ENCODE assay signal across 13 mouse cellular contexts in genomic region chrX:158613607-158614006, GRCm38 (mm10).
A peak's percentile ranks its signal among the peaks of the same experiment; 100 is the strongest.
DNase-seq lines count a peak whose midpoint lies in the region; ATAC-seq and TF ChIP-seq lines count a peak whose summit lies in the region.
"Had no signal": no experiment of that assay in that cellular context is flagged by ENCODE, and none has a peak within 500 bp of the region (broad histone marks: within the 10 kb centered on the region; RNA-seq: fewer than 3 reads in every experiment).

No protein-coding gene starts in this region.

- no peaks in the 10 kb centered on the region for H3K4me1 ChIP-seq in ES-E14 (ENCODE audit: control insufficient read depth in 2 of 2, insufficient read depth in 2 of 2, low read length in 2 of 2, poor library complexity in 1 of 2)
- H3K4me1 ChIP-seq: kidney, embryonic 15.5 days; liver, embryonic 13.5 days had no signal

- H3K9me3 ChIP-seq in ES-E14 (ENCODE audit: control insufficient read depth, insufficient read depth, low read depth, low read length): no peaks in the 10 kb centered on the region
- H3K9me3 ChIP-seq: kidney, embryonic 15.5 days; liver, embryonic 13.5 days had no signal

- intact Hi-C loops in left cerebral cortex, postnatal 14 days (cut with DNase I): loop anchor here (5.0 to 10.0 kb wide), 2 partner anchors 244 to 569 kb away; partner anchors contain the start of gene Cnksr2
- intact Hi-C loops in left cerebral cortex, postnatal 10 days (cut with DNase I): loop anchor here (5.0 to 10.0 kb wide), 2 partner anchors 241 to 571 kb away; partner anchors contain the start of gene Cnksr2

- H3K9ac ChIP-seq in ES-E14 (ENCODE audit: insufficient read depth, low read depth, low read length, poor library complexity, severe bottlenecking): no peak overlapping the region
- H3K9ac ChIP-seq: kidney, embryonic 15.5 days; liver, embryonic 13.5 days had no signal

- 0 out of 2 replicates have a peak, but pooled peaks have one; percentile 6 for ATAC-seq in frontal cortex, adult (ENCODE audit: low TSS enrichment)
- ATAC-seq: CD4-positive, CD25-positive, alpha-beta regulatory T cell, adult 4 months had no signal

- no peak overlapping the region for H3K4me3 ChIP-seq in ES-E14 (ENCODE audit: insufficient read depth in 1 of 2, low read depth in 1 of 2, low read length in 2 of 2, poor library complexity in 1 of 2, severe bottlenecking in 1 of 2)
- H3K4me3 ChIP-seq: kidney, embryonic 15.5 days; liver, embryonic 13.5 days had no signal

- no peak overlapping the region for H3K27ac ChIP-seq in ES-E14 (ENCODE audit: insufficient read depth, low read depth, low read length, poor library complexity, severe bottlenecking)
- H3K27ac ChIP-seq: kidney, embryonic 15.5 days; liver, embryonic 13.5 days had no signal

- no peaks in the 10 kb centered on the region for H3K36me3 ChIP-seq in ES-E14 (ENCODE audit: control insufficient read depth, insufficient read depth, low read length, poor library complexity, severe bottlenecking)
- H3K36me3 ChIP-seq: kidney, embryonic 15.5 days; liver, embryonic 13.5 days had no signal

- DNase-seq in frontal cortex, postnatal 36 days (ENCODE audit: low spot score in 2 of 2): no peak
- DNase-seq in left cerebral cortex, postnatal 14 days (ENCODE audit: low spot score in 2 of 2): peak; percentile 6 to 24
- DNase-seq in left cerebral cortex, postnatal 10 days (ENCODE audit: extremely low spot score in 1 of 2, low spot score in 2 of 2): no peak
- DNase-seq in ES-E14 (ENCODE audit: low read depth, low spot score): peak; percentile 0
- peak; percentile 3 for DNase-seq in forelimb bud, embryonic 11.5 days (ENCODE audit: low read depth, low spot score)
- DNase-seq in thymus, postnatal 14 days: no peak
- no peak for DNase-seq in cerebellum, adult 8-10 months
- DNase-seq: gastrocnemius, postnatal 14 days; liver, embryonic 13.5 days; thymus, postnatal 4 days had no signal

- in situ Hi-C loops in ES-E14 (cut with MboI; ENCODE audit: low sequenced_read_pairs in 2 of 2, unreplicated experiment in 2 of 2): no loop called here

TF ChIP-seq in ES-E14, 5 proteins besides CTCF, POLR2A, EP300 and RAD21:
- TF ChIP-seq MAFK (IDR thresholded peaks at IDR 0.05; ENCODE audit: insufficient read depth, low read depth, low read length) (no peak), ZC3H11A (IDR thresholded peaks at IDR 0.05; ENCODE audit: borderline replicate concordance, low read depth, low read length) (no peak), ZNF384 (IDR thresholded peaks at IDR 0.05; ENCODE audit: low read depth, low read length) (no peak), CHD2 (IDR thresholded peaks at IDR 0.05; ENCODE audit: low read depth, low read length) (no peak), HCFC1 (IDR thresholded peaks at IDR 0.05; ENCODE audit: borderline replicate concordance, insufficient read depth, low read length) (no peak)

Comparison
In these comparisons a context has a peak if more than half of its experiments do, and no peak if none do; other contexts are left out.
1. DNase-seq: peak in left cerebral cortex, postnatal 14 days (2 of 2), ES-E14 (single experiment) and forelimb bud, embryonic 11.5 days (single experiment); none in frontal cortex, postnatal 36 days (0 of 2), left cerebral cortex, postnatal 10 days (0 of 2), thymus, postnatal 14 days (single experiment) and cerebellum, adult 8-10 months (single experiment).